Mouse (Mus musculus) limb, embryonic 12.5 days (tissue): Measurements from ENCODE around the gene Zfp462. TPM values are rescaled to one million over a fixed set of nuclear protein-coding genes. Genes with fewer than 3 reads are reported as not detected.

Source experiments
- ATAC-seq: fragments of 200-750 bp; cut with Nextera tagmentation; 2 replicates; pipeline ENCODE4 v1.8.0; 2017; ENCODE audit warnings: low read depth, moderate TSS enrichment; ENCODE audit not compliant: insufficient number of reproducible peaks, insufficient read depth, low FRiP score, low TSS enrichment
- H3K27ac ChIP-seq: fragments of 300-500 bp; sonication (generic); 2 replicates; pipeline ENCODE4 v1.5.1; 2016; ENCODE audit warnings: mild to moderate bottlenecking, moderate library complexity
- H3K27me3 ChIP-seq: fragments of 300-500 bp; sonication (generic); 2 replicates; pipeline ENCODE4 v1.6.1; 2016; ENCODE audit warnings: mild to moderate bottlenecking, moderate library complexity
- H3K36me3 ChIP-seq: fragments of 300-500 bp; sonication (generic); 2 replicates; pipeline ENCODE4 v1.6.1; 2016; ENCODE audit warnings: mild to moderate bottlenecking, moderate library complexity
- H3K4me1 ChIP-seq: fragments of 300-500 bp; sonication (generic); replicated peaks from 2 replicates; pipeline ENCODE4 v1.6.1; 2016
- H3K4me2 ChIP-seq: fragments of 300-500 bp; sonication (generic); 2 replicates; pipeline ENCODE4 v1.6.1; 2016; ENCODE audit warnings: mild to moderate bottlenecking, moderate library complexity
- H3K4me3 ChIP-seq: fragments of 300-500 bp; sonication (generic); replicated peaks from 2 replicates; pipeline ENCODE4 v1.5.1; 2016; ENCODE audit warnings: mild to moderate bottlenecking
- H3K9ac ChIP-seq: fragments of 300-500 bp; sonication (generic); replicated peaks from 2 replicates; pipeline ENCODE4 v1.6.1; 2016; ENCODE audit warnings: mild to moderate bottlenecking, moderate library complexity
- H3K9me3 ChIP-seq: fragments of 300-500 bp; sonication (generic); 2 replicates; pipeline ENCODE4 v1.6.1; 2016; ENCODE audit warnings: mild to moderate bottlenecking, moderate library complexity
- WGBS: fragments of 180-500 bp; shearing (Covaris S2); methylation state at CpG from one replicate; pipeline ENCODE4 v1.1.7; 2016; 5-methylcytosine and 5-hydroxymethylcytosine counted together
- polyA plus RNA-seq: library from polyadenylated mRNA; unstranded; fragments of >200 nt; fragmentation: Nextera tagmentation; extraction: Ambion mirVana; gene quantifications from 2 replicates; pipeline ENCODE4 v1.2.1, GENCODE M21; 2016

Gene Zfp462
- polyA plus RNA-seq, 1 experiment from 2014 or later, result 8.4 TPM

DNA sequence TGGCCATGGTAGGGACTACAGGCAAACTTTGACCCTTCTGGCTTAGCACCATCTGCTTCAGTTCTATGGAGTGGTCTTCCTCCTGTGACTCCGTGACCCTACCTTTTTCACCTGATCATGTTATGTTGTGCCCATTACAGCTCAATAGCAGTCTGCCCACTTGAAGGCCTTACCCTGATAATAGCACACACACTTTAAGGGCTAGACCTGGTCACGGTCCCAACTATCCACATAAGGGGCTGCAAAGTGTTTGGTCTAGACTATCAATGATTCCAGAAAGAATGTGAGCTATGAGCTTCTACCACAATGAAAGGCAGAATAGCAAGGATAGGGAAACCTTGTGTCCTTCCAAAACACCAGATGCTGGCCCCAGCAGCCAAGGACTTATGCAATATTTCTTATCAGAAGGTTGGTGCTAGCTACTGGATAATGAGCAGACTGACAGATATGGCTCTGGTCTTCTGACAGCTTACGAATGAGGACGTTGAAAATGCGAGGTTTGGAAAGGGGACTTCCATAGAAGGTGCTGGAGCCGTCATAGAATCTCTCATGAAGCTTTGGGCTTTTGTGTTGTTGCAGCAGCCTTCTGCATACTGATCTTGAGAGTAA, 139.3 kb downstream of the Zfp462 start:
- H3K9me3 ChIP-seq, result no peaks in the 10 kb centered on the region
- WGBS, result 88% methylated on average over 6 of the region's 6 CpGs
- no peak overlapping the region for H3K9ac ChIP-seq
- H3K27ac ChIP-seq, result no peak overlapping the region; the same call in 1 of the 2 replicates
- H3K4me1 ChIP-seq, result no peaks in the 10 kb centered on the region
- no peak overlapping the region for H3K4me3 ChIP-seq
- ATAC-seq, result no peak
- no peak overlapping the region for H3K4me2 ChIP-seq
- peaks cover 40% of the 10 kb centered on the region for H3K36me3 ChIP-seq
- no peaks in the 10 kb centered on the region for H3K27me3 ChIP-seq

DNA sequence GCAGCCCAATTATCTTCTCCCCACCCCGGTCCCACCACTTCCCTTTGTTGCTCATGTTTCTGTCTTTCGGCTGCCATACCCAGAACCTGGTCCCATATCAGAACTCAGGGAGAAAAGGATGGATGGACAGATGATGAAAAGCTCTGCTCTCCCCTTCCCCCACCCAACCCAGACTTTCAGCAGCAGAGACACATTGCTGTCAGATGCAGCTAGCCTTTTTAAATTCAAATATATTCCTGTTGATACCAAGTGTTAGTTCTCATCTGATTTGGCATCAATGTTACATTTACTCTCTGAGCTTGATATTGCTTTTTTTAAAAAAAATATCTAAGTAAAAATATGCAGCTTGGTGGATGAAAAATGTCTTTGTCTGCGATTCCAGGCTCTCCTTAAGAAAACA, 143.3 kb downstream of the Zfp462 start:
- ATAC-seq, result no peak
- Histone ChIP-seq H3K4me3 (no peak overlapping the region), H3K9ac (no peak overlapping the region), H3K4me2 (no peak overlapping the region), H3K4me1 (no peaks in the 10 kb centered on the region), H3K9me3 (no peaks in the 10 kb centered on the region), H3K27ac (no peak overlapping the region), H3K36me3 (peaks cover 10% of the 10 kb centered on the region), H3K27me3 (no peaks in the 10 kb centered on the region)
- WGBS, result 94% methylated on average over 3 of the region's 3 CpGs

DNA sequence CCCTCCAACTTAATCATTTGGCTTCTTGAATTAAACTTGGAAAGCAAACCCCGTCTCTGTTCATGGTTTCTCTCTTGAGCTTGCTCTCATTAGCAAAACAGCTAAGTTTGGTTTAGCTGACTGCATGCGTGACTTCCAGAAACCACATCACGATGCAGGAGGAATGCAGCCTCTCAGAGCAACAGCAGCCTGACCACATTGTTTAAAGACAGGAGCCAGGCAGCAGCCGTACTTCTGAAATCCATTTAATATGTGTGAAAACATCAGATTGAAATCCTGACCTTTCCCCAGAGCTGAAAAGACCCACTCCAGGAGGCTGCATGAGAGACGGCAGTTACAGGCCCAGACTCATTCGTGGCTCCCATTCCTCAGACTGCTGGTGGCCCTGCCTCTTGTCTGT, 144.1 kb downstream of the Zfp462 start:
- H3K4me1 ChIP-seq, result no peaks in the 10 kb centered on the region
- H3K27me3 ChIP-seq, result no peaks in the 10 kb centered on the region
- no peak overlapping the region for H3K4me3 ChIP-seq
- no peak overlapping the region for H3K4me2 ChIP-seq
- H3K27ac ChIP-seq, result no peak overlapping the region; the same call in 1 of the 2 replicates
- H3K36me3 ChIP-seq, result peaks cover 4% of the 10 kb centered on the region
- WGBS, result 54% methylated on average over 6 of the region's 6 CpGs
- H3K9me3 ChIP-seq, result no peaks in the 10 kb centered on the region
- H3K9ac ChIP-seq, result no peak overlapping the region
- no peak for ATAC-seq

DNA sequence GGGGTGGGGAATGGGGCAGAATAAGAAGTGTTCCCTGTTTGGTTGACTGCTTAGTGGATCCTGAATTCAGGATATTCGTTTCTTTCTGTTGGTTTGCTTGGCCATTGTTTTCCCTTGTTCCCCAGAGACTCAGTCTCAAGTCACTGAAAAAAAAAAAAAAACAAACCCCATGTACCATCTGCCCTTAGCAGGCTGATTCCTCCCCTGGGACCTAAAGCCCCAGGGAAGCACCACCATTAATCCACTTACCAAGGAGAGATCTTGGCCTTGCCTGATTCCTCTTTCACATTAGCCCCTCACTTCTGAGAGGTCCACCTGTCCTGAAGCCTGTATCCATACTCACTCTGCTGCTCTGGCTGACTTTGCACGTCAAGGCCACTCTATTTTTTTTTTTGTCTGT, 152.3 kb downstream of the Zfp462 start:
- no peak for ATAC-seq
- Histone ChIP-seq H3K4me1 (peaks cover 8% of the 10 kb centered on the region), H3K27ac (no peak overlapping the region), H3K4me3 (no peak overlapping the region), H3K27me3 (no peaks in the 10 kb centered on the region), H3K9me3 (no peaks in the 10 kb centered on the region), H3K4me2 (no peak overlapping the region), H3K36me3 (no peaks in the 10 kb centered on the region), H3K9ac (no peak overlapping the region)
- WGBS, result 65% methylated on average over 2 of the region's 2 CpGs

DNA sequence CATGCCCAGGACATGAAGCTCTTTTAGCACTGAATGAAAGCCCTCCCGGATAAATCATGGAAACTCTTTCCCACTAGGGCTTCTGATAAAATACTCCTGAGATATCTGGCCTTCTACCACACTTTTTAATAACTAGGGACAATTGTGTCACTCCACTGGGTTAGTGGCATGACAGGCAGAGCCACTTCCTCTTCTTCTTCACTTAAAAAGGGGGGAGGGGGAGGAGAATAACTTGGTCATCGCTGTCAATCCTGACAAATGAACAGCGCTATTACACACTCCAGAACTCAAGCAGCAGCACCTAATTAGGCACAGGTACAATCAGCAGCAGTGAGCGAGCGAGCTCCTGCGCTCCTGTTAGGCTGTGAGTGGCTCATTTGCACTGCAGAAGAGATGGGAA, 153.5 kb downstream of the Zfp462 start:
- Histone ChIP-seq H3K36me3 (no peaks in the 10 kb centered on the region), H3K9ac (no peak overlapping the region), H3K27me3 (no peaks in the 10 kb centered on the region), H3K4me3 (no peak overlapping the region), H3K27ac (no peak overlapping the region), H3K4me2 (no peak overlapping the region), H3K4me1 (peaks cover 8% of the 10 kb centered on the region), H3K9me3 (no peaks in the 10 kb centered on the region)
- no peak for ATAC-seq
- 38% methylated on average over 6 of the region's 6 CpGs for WGBS

DNA sequence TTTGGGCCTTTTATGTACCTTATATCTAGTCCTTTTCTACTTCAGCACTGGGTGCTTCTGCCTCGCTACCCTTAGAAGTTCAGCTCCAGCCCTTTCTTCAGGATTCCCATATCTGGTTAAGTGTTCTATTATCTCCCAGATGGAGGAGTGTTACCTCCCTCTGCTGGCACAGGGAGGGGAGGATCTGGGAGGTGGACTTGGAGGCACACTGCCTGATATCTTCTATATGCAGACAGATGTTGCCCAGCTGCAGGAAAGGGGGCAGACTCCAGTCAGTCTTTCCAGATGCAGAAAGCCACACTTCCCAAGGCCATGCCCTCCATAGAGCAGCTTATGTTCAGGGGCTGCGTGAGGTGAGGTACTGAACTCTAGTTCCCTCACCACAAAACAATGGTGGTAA, 156.0 kb downstream of the Zfp462 start:
- H3K36me3 ChIP-seq, result no peaks in the 10 kb centered on the region
- no peak overlapping the region for H3K4me2 ChIP-seq
- H3K9ac ChIP-seq, result no peak overlapping the region
- no peak for ATAC-seq
- 56% methylated on average over 2 of the region's 2 CpGs for WGBS
- peaks cover 8% of the 10 kb centered on the region for H3K4me1 ChIP-seq
- no peaks in the 10 kb centered on the region for H3K27me3 ChIP-seq
- H3K4me3 ChIP-seq, result no peak overlapping the region
- no peak overlapping the region for H3K27ac ChIP-seq
- H3K9me3 ChIP-seq, result no peaks in the 10 kb centered on the region

DNA sequence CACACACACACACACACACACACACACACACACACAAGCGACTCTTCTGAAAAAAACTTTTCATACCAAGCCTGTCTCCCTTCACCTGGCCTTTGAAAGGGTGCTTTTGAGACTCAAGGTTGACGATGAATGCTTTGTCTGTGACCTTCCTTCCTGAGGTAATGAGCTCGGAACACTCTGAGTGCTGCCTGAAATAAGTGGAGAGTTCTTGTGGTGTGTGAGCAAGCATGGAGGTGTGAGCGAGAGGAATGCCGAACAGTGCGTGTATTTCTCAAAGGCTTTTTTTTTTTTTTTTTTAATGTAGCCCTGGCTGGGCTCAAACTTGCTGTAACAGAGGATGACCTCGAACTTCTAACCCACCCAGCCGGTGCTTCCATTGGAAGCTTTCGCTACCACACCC, 156.8 kb downstream of the Zfp462 start:
- WGBS, result 82% methylated on average over 9 of the region's 9 CpGs
- Histone ChIP-seq H3K27me3 (no peaks in the 10 kb centered on the region), H3K4me1 (peaks cover 8% of the 10 kb centered on the region), H3K36me3 (no peaks in the 10 kb centered on the region), H3K9ac (no peak overlapping the region), H3K27ac (no peak overlapping the region), H3K4me2 (no peak overlapping the region), H3K4me3 (no peak overlapping the region), H3K9me3 (no peaks in the 10 kb centered on the region)
- no peak for ATAC-seq

DNA sequence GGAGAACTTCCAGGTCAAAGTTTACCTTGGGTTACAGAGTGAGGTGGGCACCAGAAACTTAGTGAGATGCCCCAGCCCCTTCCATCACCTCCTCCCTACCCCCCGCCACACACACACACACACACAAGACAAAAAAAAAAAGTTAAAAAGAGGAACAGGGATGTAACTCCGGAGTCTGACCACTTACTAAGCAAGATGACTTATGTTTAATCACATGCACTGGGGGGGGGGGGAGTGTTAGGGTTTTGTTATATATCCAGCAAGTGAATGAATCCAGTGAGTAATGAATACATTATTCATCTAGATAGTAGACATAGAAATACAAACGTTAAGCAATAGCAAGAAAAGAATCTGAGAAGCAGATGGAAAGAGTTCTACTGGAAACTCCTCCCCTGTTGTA, 157.5 kb downstream of the Zfp462 start:
- H3K27me3 ChIP-seq, result no peaks in the 10 kb centered on the region
- no peaks in the 10 kb centered on the region for H3K36me3 ChIP-seq
- no peak overlapping the region for H3K4me2 ChIP-seq
- no peak overlapping the region for H3K9ac ChIP-seq
- no peaks in the 10 kb centered on the region for H3K9me3 ChIP-seq
- no peak overlapping the region for H3K27ac ChIP-seq
- no peak overlapping the region for H3K4me3 ChIP-seq
- peaks cover 8% of the 10 kb centered on the region for H3K4me1 ChIP-seq
- no peak for ATAC-seq
- 99% methylated on average over 3 of the region's 3 CpGs for WGBS

DNA sequence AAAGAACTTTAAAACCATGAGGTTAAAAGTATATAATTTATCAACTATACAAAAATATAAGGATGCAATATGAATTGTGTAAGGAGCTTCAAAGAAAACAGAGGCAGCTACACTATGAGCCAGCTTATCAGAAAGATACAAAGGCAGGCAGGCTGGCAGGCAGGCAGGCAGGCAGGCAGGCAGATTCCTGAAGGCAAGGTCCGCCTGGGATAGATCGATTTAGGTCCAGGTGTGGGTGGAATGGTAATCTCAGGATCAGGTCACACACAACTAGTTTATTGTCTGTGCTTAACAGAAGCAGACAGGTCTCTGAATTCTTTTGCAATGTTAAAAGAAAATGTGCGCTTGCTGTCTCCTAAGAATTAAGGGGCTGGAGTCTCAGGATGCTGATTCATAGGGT, 158.7 kb downstream of the Zfp462 start:
- Histone ChIP-seq H3K36me3 (no peaks in the 10 kb centered on the region), H3K9ac (no peak overlapping the region), H3K27ac (no peak overlapping the region), H3K27me3 (no peaks in the 10 kb centered on the region), H3K4me3 (no peak overlapping the region), H3K4me1 (peaks cover 8% of the 10 kb centered on the region), H3K4me2 (no peak overlapping the region), H3K9me3 (no peaks in the 10 kb centered on the region)
- 75% methylated on average over 3 of the region's 3 CpGs for WGBS
- no peak for ATAC-seq

DNA sequence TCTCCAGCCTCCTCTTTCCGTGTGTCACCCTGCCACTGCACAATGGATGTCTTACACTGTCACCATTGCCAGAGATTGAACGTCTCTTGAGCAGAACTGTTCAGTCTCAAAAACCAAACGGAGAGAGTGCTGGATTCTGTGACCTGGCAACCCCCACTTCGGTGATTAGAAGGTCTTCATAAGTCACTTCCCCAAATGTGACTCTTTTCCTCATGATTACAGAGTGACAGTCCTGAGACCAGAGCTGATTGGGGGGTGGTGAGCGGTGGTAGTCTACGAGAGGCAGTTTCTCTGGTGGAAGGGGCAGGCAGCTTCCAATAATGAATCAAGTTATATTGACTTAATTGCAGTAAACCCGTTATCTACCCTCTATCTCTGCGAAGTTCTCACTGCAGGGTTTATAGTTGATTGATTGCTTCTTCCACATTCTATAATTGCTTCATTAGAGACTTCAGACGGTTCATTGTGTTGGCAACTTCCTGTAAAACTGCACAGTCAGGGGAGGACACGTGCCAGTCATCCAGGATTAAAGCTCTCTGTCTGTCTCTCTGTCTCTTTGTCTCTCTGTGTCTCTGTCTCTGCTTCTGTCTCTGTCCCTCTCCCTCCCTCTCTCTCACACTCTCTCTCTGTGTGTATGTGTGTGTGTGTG, 173.1 kb downstream of the Zfp462 start:
- Histone ChIP-seq H3K4me3 (no peak overlapping the region), H3K27ac (no peak overlapping the region), H3K4me2 (no peak overlapping the region), H3K27me3 (no peaks in the 10 kb centered on the region), H3K9ac (no peak overlapping the region), H3K4me1 (no peaks in the 10 kb centered on the region), H3K36me3 (no peaks in the 10 kb centered on the region), H3K9me3 (no peaks in the 10 kb centered on the region)
- WGBS, result 49% methylated on average over 10 of the region's 10 CpGs
- ATAC-seq, result no peak

DNA sequence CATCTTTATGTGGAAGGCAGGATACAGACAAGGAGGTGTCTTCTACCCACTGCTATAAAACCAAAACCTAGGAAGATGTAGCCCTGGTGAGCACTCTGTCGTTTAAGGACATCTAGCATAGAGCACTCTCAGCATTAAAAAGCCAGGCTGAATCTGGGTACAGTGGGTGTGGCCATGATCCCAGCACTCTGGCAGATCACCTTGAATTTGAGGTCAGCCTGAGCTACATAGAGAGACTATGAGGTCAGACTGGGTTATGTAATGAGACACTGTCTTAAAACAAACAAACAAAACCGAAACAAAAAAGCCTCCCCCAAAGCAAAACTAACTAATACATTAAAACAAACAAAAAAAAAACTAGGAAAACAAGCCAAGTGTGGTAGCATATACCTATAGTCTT, 176.3 kb downstream of the Zfp462 start:
- no peaks in the 10 kb centered on the region for H3K27me3 ChIP-seq
- ATAC-seq, result no peak
- WGBS, result 86% methylated on average over 2 of the region's 2 CpGs

DNA sequence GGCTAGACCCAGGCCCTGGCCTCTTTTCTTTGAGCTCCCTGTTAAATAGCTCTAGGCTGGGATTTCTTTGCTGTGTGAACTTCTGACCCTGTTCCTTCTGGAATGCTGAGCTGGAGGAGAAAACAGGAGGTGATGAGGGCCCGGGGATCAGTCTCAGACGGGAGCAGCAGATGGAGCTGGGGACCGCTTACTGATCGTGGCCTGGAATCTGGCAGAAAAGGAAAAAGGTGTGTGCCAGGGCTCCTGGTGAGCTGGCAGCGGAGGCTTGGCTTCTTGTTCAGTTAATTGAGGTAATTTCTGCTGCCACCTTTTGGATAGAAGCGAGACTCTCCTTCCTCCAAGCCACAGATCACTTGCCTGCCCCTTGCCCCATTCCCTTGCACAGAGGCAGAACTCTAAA, 177.1 kb downstream of the Zfp462 start:
- Histone ChIP-seq H3K27me3 (no peaks in the 10 kb centered on the region), H3K4me3 (no peak overlapping the region), H3K27ac (no peak overlapping the region), H3K9me3 (no peaks in the 10 kb centered on the region), H3K4me2 (no peak overlapping the region), H3K4me1 (no peaks in the 10 kb centered on the region), H3K36me3 (no peaks in the 10 kb centered on the region), H3K9ac (no peak overlapping the region)
- 33% methylated on average over 6 of the region's 6 CpGs for WGBS
- no peak for ATAC-seq

More for the DNA sequence above, 176.3 kb downstream of the Zfp462 start:
- Histone ChIP-seq H3K4me3 (no peak overlapping the region), H3K27ac (no peak overlapping the region), H3K4me2 (no peak overlapping the region), H3K4me1 (no peaks in the 10 kb centered on the region), H3K9ac (no peak overlapping the region), H3K9me3 (no peaks in the 10 kb centered on the region), H3K36me3 (no peaks in the 10 kb centered on the region)
